Mouse (Mus musculus): ENCODE measurements around the gene Ins2. TPM values are rescaled to one million over a fixed set of nuclear protein-coding genes. Genes with fewer than 3 reads are reported as not detected.

Gene Ins2
- polyA plus RNA-seq, 1 experiment from 2014 or later: not detected

GRCm38 (mm10) chr7:142655633-142656032, 87.5 kb downstream of the Ins2 start:
- peak overlapping the region; percentile 32 for H3K4me2 ChIP-seq
- H3K27me3 ChIP-seq (replicated peaks): peaks cover 82% of the 10 kb centered on the region
- no peak overlapping the region for H3K27ac ChIP-seq (replicated peaks)
- H3K4me1 ChIP-seq: peaks cover 26% of the 10 kb centered on the region
- no peak for ATAC-seq (ENCODE audit: low FRiP score)
- WGBS: 13% methylated on average over 11 of the region's 11 CpGs
- H3K4me3 ChIP-seq (replicated peaks): peak overlapping the region; percentile 26; the same call in 1 of the 2 replicates
- H3K36me3 ChIP-seq: no peaks in the 10 kb centered on the region
- H3K9ac ChIP-seq (replicated peaks): no peak overlapping the region
- no peaks in the 10 kb centered on the region for H3K9me3 ChIP-seq (replicated peaks)

DNA sequence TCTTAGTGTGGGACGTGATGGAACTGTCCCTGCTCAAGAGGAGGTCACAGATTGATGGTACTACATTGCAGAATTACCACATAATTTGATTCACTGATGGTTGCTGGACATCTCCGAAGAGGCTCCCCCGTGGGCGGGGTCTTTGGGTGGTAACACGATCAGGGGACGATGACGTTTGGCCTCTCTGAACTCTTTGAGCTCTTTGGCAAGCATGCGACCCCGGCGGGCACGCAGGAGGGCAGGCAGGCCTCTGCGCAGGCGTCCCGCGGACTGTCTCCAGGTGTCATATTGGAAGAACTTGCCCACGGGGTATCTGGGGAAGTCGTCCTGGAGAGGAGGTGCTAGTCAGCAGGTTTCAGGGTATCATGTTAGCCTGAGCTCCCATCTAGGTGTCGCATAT, 89.5 kb downstream of the Ins2 start:
- Histone ChIP-seq H3K27me3 (replicated peaks) (peaks cover 63% of the 10 kb centered on the region), H3K9ac (replicated peaks) (no peak overlapping the region), H3K36me3 (no peaks in the 10 kb centered on the region), H3K4me2 (no peak overlapping the region), H3K27ac (replicated peaks) (no peak overlapping the region), H3K4me1 (peaks cover 7% of the 10 kb centered on the region), H3K9me3 (replicated peaks) (no peaks in the 10 kb centered on the region), H3K4me3 (replicated peaks) (no peak overlapping the region)
- no peak for ATAC-seq (ENCODE audit: low FRiP score)
- 18% methylated on average over 18 of the region's 18 CpGs for WGBS

DNA sequence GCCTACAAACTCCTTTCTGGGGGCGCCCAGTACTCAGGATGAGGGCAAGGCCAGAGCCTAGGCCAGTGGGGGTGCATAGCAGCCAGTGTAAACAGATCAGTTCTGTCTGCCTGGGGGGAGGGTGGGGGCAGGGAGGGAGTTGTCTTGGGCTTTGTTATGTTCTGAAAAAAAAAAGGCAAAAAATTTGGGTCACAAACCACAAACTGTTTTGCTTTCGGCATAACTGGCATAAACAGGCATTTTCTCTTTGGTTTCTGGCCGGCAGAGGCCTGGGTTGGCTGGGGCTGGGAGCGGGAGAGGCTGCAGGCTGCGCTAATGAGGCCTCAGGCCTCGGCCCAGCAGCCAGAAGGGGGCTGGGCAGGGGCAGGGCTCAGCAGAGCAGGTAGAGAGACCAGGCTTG, 96.5 kb downstream of the Ins2 start:
- 34% methylated on average over 6 of the region's 6 CpGs for WGBS
- no peak overlapping the region for H3K4me2 ChIP-seq
- no peaks in the 10 kb centered on the region for H3K36me3 ChIP-seq
- no peak overlapping the region for H3K27ac ChIP-seq (replicated peaks)
- no peaks in the 10 kb centered on the region for H3K4me1 ChIP-seq
- no peak overlapping the region for H3K4me3 ChIP-seq (replicated peaks)
- H3K27me3 ChIP-seq (replicated peaks): 0 out of 2 replicates have a peak, but pooled peaks cover 3% of the 10 kb centered on the region
- H3K9ac ChIP-seq (replicated peaks): no peak overlapping the region
- H3K9me3 ChIP-seq (replicated peaks): no peaks in the 10 kb centered on the region
- ATAC-seq (ENCODE audit: low FRiP score): no peak

- H3K36me3 ChIP-seq: no peaks in the 10 kb centered on the region
- WGBS: 61% methylated on average over 5 of the region's 5 CpGs
- no peaks in the 10 kb centered on the region for H3K27me3 ChIP-seq (replicated peaks)
- H3K9ac ChIP-seq (replicated peaks): no peak overlapping the region
- H3K27ac ChIP-seq (replicated peaks): no peak overlapping the region
- H3K4me2 ChIP-seq: no peak overlapping the region
- no peaks in the 10 kb centered on the region for H3K4me1 ChIP-seq
- H3K4me3 ChIP-seq (replicated peaks): no peak overlapping the region
- no peaks in the 10 kb centered on the region for H3K9me3 ChIP-seq (replicated peaks)
- ATAC-seq (ENCODE audit: low FRiP score): no peak
Observed at GRCm38 (mm10) chr7:142645045-142645444, 98.1 kb downstream of the Ins2 start.

GRCm38 (mm10) chr7:142636178-142636577, 107.0 kb downstream of the Ins2 start:
- no peak overlapping the region for H3K9ac ChIP-seq (replicated peaks)
- ATAC-seq (ENCODE audit: low FRiP score): no peak
- H3K36me3 ChIP-seq: no peaks in the 10 kb centered on the region
- no peak overlapping the region for H3K4me2 ChIP-seq
- H3K9me3 ChIP-seq (replicated peaks): no peaks in the 10 kb centered on the region
- H3K27ac ChIP-seq (replicated peaks): no peak overlapping the region
- H3K4me3 ChIP-seq (replicated peaks): no peak overlapping the region
- no peaks in the 10 kb centered on the region for H3K4me1 ChIP-seq
- H3K27me3 ChIP-seq (replicated peaks): no peaks in the 10 kb centered on the region

DNA sequence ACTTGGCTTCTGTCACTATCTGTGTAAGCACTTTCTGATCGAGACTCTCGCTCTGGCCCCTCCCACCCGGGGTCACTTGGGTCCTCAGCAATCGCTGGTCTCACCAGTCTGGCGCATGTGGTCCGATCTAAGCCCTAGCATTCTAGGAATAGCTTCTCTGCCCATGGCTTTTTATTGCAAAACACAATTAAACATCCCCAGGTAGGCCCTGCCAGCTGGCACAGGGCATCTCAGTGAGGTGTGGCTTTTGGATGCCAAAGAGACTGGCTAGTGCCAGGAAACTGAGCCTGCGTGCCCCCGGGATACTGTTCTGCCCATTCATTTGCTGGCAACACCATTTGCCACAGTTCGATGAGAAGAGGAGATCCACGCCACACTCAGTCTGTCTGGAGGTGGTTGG, 112.5 kb downstream of the Ins2 start:
- Histone ChIP-seq H3K36me3 (no peaks in the 10 kb centered on the region), H3K27ac (replicated peaks) (no peak overlapping the region), H3K9ac (replicated peaks) (no peak overlapping the region), H3K27me3 (replicated peaks) (no peaks in the 10 kb centered on the region), H3K4me3 (replicated peaks) (no peak overlapping the region), H3K4me2 (no peak overlapping the region), H3K4me1 (no peaks in the 10 kb centered on the region), H3K9me3 (replicated peaks) (no peaks in the 10 kb centered on the region)
- 83% methylated on average over 10 of the region's 10 CpGs for WGBS
- no peak for ATAC-seq (ENCODE audit: low FRiP score)

GRCm38 (mm10) chr7:142629806-142630205, 113.4 kb downstream of the Ins2 start:
- no peak overlapping the region for H3K9ac ChIP-seq (replicated peaks)
- H3K36me3 ChIP-seq: no peaks in the 10 kb centered on the region
- H3K27me3 ChIP-seq (replicated peaks): no peaks in the 10 kb centered on the region
- no peak overlapping the region for H3K4me2 ChIP-seq
- no peak overlapping the region for H3K4me3 ChIP-seq (replicated peaks)
- no peak overlapping the region for H3K27ac ChIP-seq (replicated peaks)
- H3K9me3 ChIP-seq (replicated peaks): no peaks in the 10 kb centered on the region
- H3K4me1 ChIP-seq: no peaks in the 10 kb centered on the region
- no peak for ATAC-seq (ENCODE audit: low FRiP score)
- 77% methylated on average over 6 of the region's 6 CpGs for WGBS

MicroRNAs within 50 kb of the gene (microRNA counts, 519-probe panel; counts per million panel counts)
- microRNA mmu-miR-483: 1,567 counts per million, percentile 19 among the panel's probes with 10 or more counts

Small RNAs within 50 kb of the gene (microRNA-seq; reads per million reads assigned to microRNA genes)
- gene Mir483: 174 reads per million, percentile 60 among the genes with 10 or more reads in this experiment

Other genes starting within 250 kb of the Ins2 start
- 14.9 and 26.9 TPM in 2 replicates for gene Tnnt3, start 244.5 kb downstream of the Ins2 start, polyA plus RNA-seq (2015; fragmentation: Nextera tagmentation; extraction: Ambion mirVana)
- gene Mrpl23, start 210.7 kb downstream of the Ins2 start, polyA plus RNA-seq (2015; fragmentation: Nextera tagmentation; extraction: Ambion mirVana): 21.0 and 27.9 TPM in 2 replicates
- 176 and 252 TPM in 2 replicates for gene Igf2, start 76.6 kb downstream of the Ins2 start, polyA plus RNA-seq (2015; fragmentation: Nextera tagmentation; extraction: Ambion mirVana)
- gene Gm49394, start 73.4 kb downstream of the Ins2 start, polyA plus RNA-seq (2015; fragmentation: Nextera tagmentation; extraction: Ambion mirVana): 0.22 TPM in 1 of 2 replicates, not detected in the other
- gene Th, start 187.7 kb upstream of the Ins2 start, polyA plus RNA-seq (2015; fragmentation: Nextera tagmentation; extraction: Ambion mirVana): 8.6 and 10.4 TPM in 2 replicates
- 0.58 and 1.5 TPM in 2 replicates for gene Ascl2, start 225.9 kb upstream of the Ins2 start, polyA plus RNA-seq (2015; fragmentation: Nextera tagmentation; extraction: Ambion mirVana)